Mouse (Mus musculus) G1E (cell line): ENCODE measurements at regions not wholly inside any gene's neighbourhood (a gene's known extent, or its start where the extent isn't known, plus 50 kb on each side); places are given as distances from the start of the nearest gene placed in this dataset.

Experiments
- CTCF ChIP-seq: IDR thresholded peaks from 2 replicates; pipeline ENCODE4 v1.5.1; 2012; ENCODE audit warnings: low read depth, low read length, inconsistent platforms, mixed read lengths
- GATA1 ChIP-seq: IDR thresholded peaks from 2 replicates; pipeline ENCODE4 v1.6.1; 2012; ENCODE audit warnings: borderline replicate concordance, low read length, inconsistent platforms, mixed read lengths
- POLR2AphosphoS5 ChIP-seq: IDR thresholded peaks from 2 replicates; pipeline ENCODE4 v1.6.1; 2012; ENCODE audit warnings: low read depth, low read length, inconsistent platforms; ENCODE audit not compliant: insufficient replicate concordance
- TAL1 ChIP-seq: conservative IDR thresholded peaks from 2 replicates; pipeline ENCODE4 v1.6.1; 2012; ENCODE audit warnings: low read depth, low read length, inconsistent platforms, mixed read lengths

GRCm38 (mm10) chr1:137376685-137377084 is 416.4 kb upstream of the Nr5a2 start:
- TF ChIP-seq TAL1 = no peak
- TF ChIP-seq CTCF = no peak
- TF ChIP-seq POLR2AphosphoS5 = no peak
- TF ChIP-seq GATA1 = no peak
